Mouse (Mus musculus) MEL (cell line): ENCODE results near the gene Fyb. TPM values are rescaled to one million over a fixed set of nuclear protein-coding genes. Genes with fewer than 3 reads are reported as not detected.

Source experiments
- DNase-seq: peaks from one replicate; pipeline ENCODE4 v3.0.0; 2011; ENCODE audit warnings: low read depth, low spot score
- H3K27ac ChIP-seq: 2 replicates; pipeline ENCODE4 v1.5.1; 2012; ENCODE audit warnings: low read depth, mild to moderate bottlenecking, control low read depth, low read length, moderate library complexity; ENCODE audit not compliant: control insufficient read depth
- H3K27me3 ChIP-seq, 2 experiments: fragments of 150-350 bp in 1 of 2; sonication (generic) in 1 of 2; 2 replicates each; pipeline ENCODE4 v1.6.1; 2012; ENCODE audit warnings: low read length in 2 of 2, mild to moderate bottlenecking in 2 of 2, improper control_type of control experiment in 1 of 2, moderate library complexity in 1 of 2; ENCODE audit not compliant: insufficient read depth in 2 of 2, control insufficient read depth in 1 of 2
- H3K36me3 ChIP-seq, 2 experiments: 2 replicates each; pipeline ENCODE4 v1.6.1; 2012 to 2014; ENCODE audit warnings: low read length in 2 of 2, improper control_type of control experiment in 1 of 2, inconsistent platforms in 1 of 2, mild to moderate bottlenecking in 1 of 2; ENCODE audit not compliant: insufficient read depth in 2 of 2, control insufficient read depth in 1 of 2
- H3K4me1 ChIP-seq, 2 experiments: fragments of 150-350 bp in 1 of 2; sonication (generic) in 1 of 2; 2 replicates each; pipeline ENCODE4 v1.6.1; 2012; ENCODE audit warnings: low read length in 2 of 2, improper control_type of control experiment in 1 of 2, mild to moderate bottlenecking in 1 of 2; ENCODE audit not compliant: insufficient read depth in 2 of 2, control insufficient read depth in 1 of 2
- H3K4me3 ChIP-seq, 2 experiments: fragments of 150-350 bp in 1 of 2; sonication (generic) in 1 of 2; 2 replicates each; pipeline ENCODE4 v1.5.1; 2012; ENCODE audit warnings: low read depth in 2 of 2, low read length in 2 of 2, mild to moderate bottlenecking in 2 of 2, moderate library complexity in 2 of 2, control low read depth in 1 of 2, improper control_type of control experiment in 1 of 2; ENCODE audit not compliant: control insufficient read depth in 1 of 2, insufficient read depth in 1 of 2
- H3K79me2 ChIP-seq: 2 replicates; pipeline ENCODE4 v1.6.1; 2012; ENCODE audit warnings: mild to moderate bottlenecking, low read length, moderate library complexity; ENCODE audit not compliant: control insufficient read depth, poor library complexity, insufficient read depth
- H3K9ac ChIP-seq: 2 replicates; pipeline ENCODE4 v1.6.1; 2012; ENCODE audit warnings: low read depth, mild to moderate bottlenecking, control low read depth, low read length, moderate library complexity; ENCODE audit not compliant: control insufficient read depth, poor library complexity, severe bottlenecking
- H3K9me3 ChIP-seq: fragments of 150-350 bp; sonication (generic); replicated peaks from 2 replicates; pipeline ENCODE4 v1.6.1; 2012; ENCODE audit warnings: mild to moderate bottlenecking, low read length, improper control_type of control experiment, moderate library complexity; ENCODE audit not compliant: insufficient read depth
- BHLHE40 ChIP-seq: IDR thresholded peaks from 2 replicates; pipeline ENCODE4 v1.6.1; 2012; ENCODE audit warnings: low read depth, mild to moderate bottlenecking, inconsistent platforms, low read length, improper control_type of control experiment, borderline replicate concordance
- CHD1 ChIP-seq: IDR thresholded peaks from 2 replicates; pipeline ENCODE4 v1.6.1; 2012; ENCODE audit warnings: low read depth, mild to moderate bottlenecking, inconsistent platforms, low read length, improper control_type of control experiment
- CHD2 ChIP-seq: IDR thresholded peaks from 2 replicates; pipeline ENCODE4 v1.6.1; 2011; ENCODE audit warnings: low read length, improper control_type of control experiment
- CTCF ChIP-seq, 3 experiments: IDR thresholded peaks in 2 of 3; conservative IDR thresholded peaks in 1 of 3; 2 replicates each; pipeline ENCODE4 v1.5.1; 2011 to 2012; ENCODE audit warnings: low read length in 3 of 3, low read depth in 2 of 3, mild to moderate bottlenecking in 2 of 3, improper control_type of control experiment in 1 of 3, inconsistent platforms in 1 of 3, mixed read lengths in 1 of 3, moderate library complexity in 1 of 3; ENCODE audit not compliant: control insufficient read depth in 1 of 3, insufficient read depth in 1 of 3, poor library complexity in 1 of 3, severe bottlenecking in 1 of 3
- ELF1 ChIP-seq: IDR thresholded peaks from 2 replicates; pipeline ENCODE4 v1.6.1; 2014; ENCODE audit warnings: low read depth, mild to moderate bottlenecking, inconsistent platforms, low read length, improper control_type of control experiment, moderate library complexity
- EP300 ChIP-seq, 2 experiments: IDR thresholded peaks; 2 replicates each; pipeline ENCODE4 v1.6.1; 2011; ENCODE audit warnings: improper control_type of control experiment in 2 of 2, low read length in 2 of 2, low read depth in 1 of 2, mild to moderate bottlenecking in 1 of 2
- ETS1 ChIP-seq: IDR thresholded peaks from 2 replicates; pipeline ENCODE4 v1.6.1; 2012; ENCODE audit warnings: low read depth, mild to moderate bottlenecking, inconsistent platforms, low read length, improper control_type of control experiment, moderate library complexity
- GABPA ChIP-seq: IDR thresholded peaks from 2 replicates; pipeline ENCODE4 v1.6.1; 2012; ENCODE audit warnings: low read depth, mild to moderate bottlenecking, inconsistent platforms, low read length, improper control_type of control experiment, moderate library complexity
- GATA1 ChIP-seq: IDR thresholded peaks from 2 replicates; pipeline ENCODE4 v1.6.1; 2011; ENCODE audit warnings: low read depth, low read length, improper control_type of control experiment
- HCFC1 ChIP-seq: IDR thresholded peaks from 2 replicates; pipeline ENCODE4 v1.6.1; 2012; ENCODE audit warnings: low read depth, mild to moderate bottlenecking, inconsistent platforms, low read length, improper control_type of control experiment, moderate library complexity
- JUND ChIP-seq: IDR thresholded peaks from 2 replicates; pipeline ENCODE4 v1.6.1; 2011; ENCODE audit warnings: low read depth, mild to moderate bottlenecking, improper control_type of control experiment, low read length
- MAFK ChIP-seq: IDR thresholded peaks from 2 replicates; pipeline ENCODE4 v1.6.1; 2011; ENCODE audit warnings: low read depth, mild to moderate bottlenecking, low read length, improper control_type of control experiment, borderline replicate concordance
- MAX ChIP-seq: IDR thresholded peaks from 2 replicates; pipeline ENCODE4 v1.6.1; 2011; ENCODE audit warnings: low read length, improper control_type of control experiment
- MAZ ChIP-seq: IDR thresholded peaks from 2 replicates; pipeline ENCODE4 v1.6.1; 2012; ENCODE audit warnings: low read depth, mild to moderate bottlenecking, inconsistent platforms, low read length, improper control_type of control experiment
- MXI1 ChIP-seq: IDR thresholded peaks from 2 replicates; pipeline ENCODE4 v1.6.1; 2011; ENCODE audit warnings: mild to moderate bottlenecking, low read depth, low read length, improper control_type of control experiment
- MYB ChIP-seq: IDR thresholded peaks from 2 replicates; pipeline ENCODE4 v1.6.1; 2011; ENCODE audit warnings: mild to moderate bottlenecking, low read depth, low read length, improper control_type of control experiment
- MYC ChIP-seq: IDR thresholded peaks from 2 replicates; pipeline ENCODE4 v1.6.1; 2011; ENCODE audit warnings: low read depth, mild to moderate bottlenecking, low read length, improper control_type of control experiment, moderate library complexity
- POLR2AphosphoS2 ChIP-seq: IDR thresholded peaks from 2 replicates; pipeline ENCODE4 v1.6.1; 2011; ENCODE audit warnings: low read length, improper control_type of control experiment
- POLR2AphosphoS5 ChIP-seq: IDR thresholded peaks from 2 replicates; pipeline ENCODE4 v1.6.1; 2012; ENCODE audit warnings: low read depth, borderline replicate concordance, mild to moderate bottlenecking, inconsistent platforms, low read length, moderate library complexity, mixed read lengths
- RAD21 ChIP-seq: IDR thresholded peaks from 2 replicates; pipeline ENCODE4 v1.6.1; 2011; ENCODE audit warnings: mild to moderate bottlenecking, low read depth, low read length, improper control_type of control experiment
- RCOR1 ChIP-seq: IDR thresholded peaks from 2 replicates; pipeline ENCODE4 v1.6.1; 2012; ENCODE audit warnings: low read depth, mild to moderate bottlenecking, inconsistent platforms, low read length, improper control_type of control experiment
- TAL1 ChIP-seq: IDR thresholded peaks from 2 replicates; pipeline ENCODE4 v1.6.1; 2012; ENCODE audit warnings: mild to moderate bottlenecking, inconsistent platforms, low read length, moderate library complexity, mixed read lengths
- TCF12 ChIP-seq: IDR thresholded peaks from 2 replicates; pipeline ENCODE4 v1.6.1; 2014; ENCODE audit warnings: low read depth, mild to moderate bottlenecking, inconsistent platforms, low read length, improper control_type of control experiment, moderate library complexity
- UBTF ChIP-seq: IDR thresholded peaks from 2 replicates; pipeline ENCODE4 v1.6.1; 2012; ENCODE audit warnings: low read depth, mild to moderate bottlenecking, inconsistent platforms, low read length, improper control_type of control experiment, moderate library complexity, borderline replicate concordance; ENCODE audit not compliant: insufficient read depth
- USF1 ChIP-seq: IDR thresholded peaks from 2 replicates; pipeline ENCODE4 v1.6.1; 2014; ENCODE audit warnings: low read depth, mild to moderate bottlenecking, inconsistent platforms, low read length, improper control_type of control experiment, moderate library complexity
- USF2 ChIP-seq, 2 experiments: IDR thresholded peaks; 2 replicates each; pipeline ENCODE4 v1.6.1; 2011 to 2012; ENCODE audit warnings: improper control_type of control experiment in 2 of 2, low read length in 2 of 2, borderline replicate concordance in 1 of 2, inconsistent platforms in 1 of 2, low read depth in 1 of 2, mild to moderate bottlenecking in 1 of 2; ENCODE audit not compliant: insufficient read depth in 1 of 2
- ZC3H11A ChIP-seq: IDR thresholded peaks from 2 replicates; pipeline ENCODE4 v1.6.1; 2012; ENCODE audit warnings: low read depth, mild to moderate bottlenecking, inconsistent platforms, low read length, improper control_type of control experiment
- ZKSCAN1 ChIP-seq: IDR thresholded peaks from 2 replicates; pipeline ENCODE4 v1.6.1; 2012; ENCODE audit warnings: low read depth, mild to moderate bottlenecking, inconsistent platforms, low read length, improper control_type of control experiment, moderate library complexity
- ZMIZ1 ChIP-seq: IDR thresholded peaks from 2 replicates; pipeline ENCODE4 v1.6.1; 2012; ENCODE audit warnings: low read depth, mild to moderate bottlenecking, inconsistent platforms, low read length, improper control_type of control experiment, moderate library complexity
- ZNF384 ChIP-seq: IDR thresholded peaks from 2 replicates; pipeline ENCODE4 v1.6.1; 2012; ENCODE audit warnings: low read depth, mild to moderate bottlenecking, inconsistent platforms, low read length, improper control_type of control experiment
- polyA plus RNA-seq, 2 experiments: library from polyadenylated mRNA; stranded (reverse) in 1 of 2; unstranded in 1 of 2; fragments of >175 nt in 1 of 2; fragments of >200 nt in 1 of 2; gene quantifications; 2 replicates each; pipeline versions ENCODE4 v1.2.1 to v1.2.4; 2012; ENCODE audit warnings: low replicate concordance in 2 of 2, low read depth in 1 of 2; ENCODE audit not compliant: insufficient read length in 2 of 2, insufficient read depth in 1 of 2, missing spikeins in 1 of 2
- total RNA-seq: library from RNA; depleted of rRNA; stranded (reverse); fragments of 300-350 nt; gene quantifications from 2 replicates; pipeline ENCODE4 v1.2.3, GENCODE M21; 2012

Gene Fyb
- total and polyA plus RNA-seq, 3 experiments, result 175 to 208 TPM; not detected in 1

DNA sequence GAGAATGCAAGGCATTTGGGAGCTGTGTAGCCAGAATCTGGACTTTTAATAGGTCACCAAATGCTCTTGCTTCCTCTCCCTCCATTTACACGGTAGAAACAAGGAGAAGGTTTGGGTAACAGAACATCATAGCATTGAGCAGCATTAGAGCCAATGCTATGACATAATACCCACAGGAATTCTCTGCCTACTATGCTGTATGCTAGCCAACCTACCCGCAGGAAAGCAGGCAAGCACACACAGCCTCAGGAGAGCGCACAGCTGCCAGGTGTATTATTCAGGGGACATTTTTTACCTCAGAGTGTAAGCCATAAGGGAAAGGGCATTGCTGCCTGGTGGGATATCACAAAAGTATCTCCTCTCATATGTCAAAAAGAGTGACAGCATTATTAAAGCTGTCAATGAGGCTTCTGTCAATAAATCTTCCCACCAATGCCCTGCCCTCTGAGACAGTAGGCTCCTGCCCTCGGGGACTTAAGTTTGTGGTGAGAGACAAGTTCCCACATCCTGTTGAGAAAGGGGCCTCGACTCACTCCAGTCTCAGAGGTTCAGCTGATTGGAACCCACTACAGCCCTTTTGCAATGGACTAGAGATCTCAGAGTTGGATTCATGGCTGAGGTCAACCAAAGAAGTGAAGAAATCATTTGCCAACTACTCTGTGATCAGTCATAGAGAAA, 51.8 kb downstream of the Fyb start:
- Histone ChIP-seq H3K9ac (no peak overlapping the region), H3K4me1 (peaks cover 0 to 5% of the 10 kb centered on the region in 2 experiments; a peak in 3 of 4 replicates), H3K27me3 (no peaks in the 10 kb centered on the region), H3K9me3 (no peaks in the 10 kb centered on the region), H3K36me3 (peaks cover 0 to 8% of the 10 kb centered on the region in 2 experiments; a peak in 2 of 4 replicates), H3K4me3 (no peak overlapping the region), H3K27ac (no peak overlapping the region), H3K79me2 (no peaks in the 10 kb centered on the region)
- no peak for TF ChIP-seq TCF12
- TF ChIP-seq ZNF384, result no peak
- no peak for TF ChIP-seq MAZ
- no peak for TF ChIP-seq TAL1
- no peak for TF ChIP-seq CTCF (IDR thresholded peaks at IDR 0.05 in 2 of 3, conservative IDR thresholded peaks at IDR 0.05 in 1 of 3; ENCODE audit: control insufficient read depth in 1 of 3, insufficient read depth in 1 of 3, low read depth in 2 of 3, low read length in 3 of 3, poor library complexity in 1 of 3, severe bottlenecking in 1 of 3)
- no peak for TF ChIP-seq CHD2
- TF ChIP-seq POLR2AphosphoS2, result no peak
- TF ChIP-seq ZMIZ1, result no peak
- no peak for TF ChIP-seq RAD21
- TF ChIP-seq ZC3H11A, result no peak
- DNase-seq, result peak; percentile 45

DNA sequence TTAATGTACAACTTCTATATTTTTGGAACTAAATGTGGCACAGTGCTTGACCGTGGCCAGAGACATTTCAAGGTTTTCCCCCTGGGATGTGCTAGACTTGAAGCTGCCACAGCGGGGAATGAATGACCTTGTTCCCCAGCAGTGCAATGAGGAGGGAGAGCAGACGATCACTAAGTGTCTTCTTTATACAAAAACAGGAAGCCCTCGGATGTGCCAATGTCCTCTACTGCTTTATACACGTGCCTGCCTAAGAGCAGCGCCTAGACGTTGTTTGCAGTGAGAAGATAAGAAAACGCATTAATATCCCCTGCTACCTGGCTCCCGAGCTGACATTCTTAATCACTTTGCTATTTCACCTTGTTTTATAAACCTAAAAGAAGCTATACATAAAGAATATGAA, 55.3 kb downstream of the Fyb start:
- peak overlapping the region; percentile 71 to 72; a peak in 3 of 4 replicates for H3K4me3 ChIP-seq
- no peaks in the 10 kb centered on the region for H3K27me3 ChIP-seq
- DNase-seq, result peak; percentile 88
- H3K9ac ChIP-seq, result peak overlapping the region; percentile 75
- no peaks in the 10 kb centered on the region for H3K9me3 ChIP-seq
- H3K36me3 ChIP-seq, result peaks cover 0 to 16% of the 10 kb centered on the region in 2 experiments; a peak in 2 of 4 replicates
- peak overlapping the region; percentile 57 for H3K27ac ChIP-seq
- peaks cover 1% of the 10 kb centered on the region; the same call in 1 of the 2 replicates for H3K79me2 ChIP-seq
- peaks cover 4 to 13% of the 10 kb centered on the region in 2 experiments for H3K4me1 ChIP-seq
- TF ChIP-seq GATA1, result peak; percentile 78
- no peak for TF ChIP-seq MYB
- no peak for TF ChIP-seq JUND
- TF ChIP-seq CHD2, result no peak
- no peak for TF ChIP-seq RAD21
- no peak for TF ChIP-seq USF2 (IDR thresholded peaks at IDR 0.05; ENCODE audit: borderline replicate concordance in 1 of 2, insufficient read depth in 1 of 2, low read depth in 1 of 2, low read length in 2 of 2)
- no peak for TF ChIP-seq POLR2AphosphoS2
- TF ChIP-seq MAX, result peak; percentile 96
- TF ChIP-seq UBTF, result no peak
- no peak for TF ChIP-seq MAFK
- TF ChIP-seq HCFC1, result no peak
- peak; percentile 98 for TF ChIP-seq BHLHE40
- no peak for TF ChIP-seq GABPA
- TF ChIP-seq MYC, result peak; percentile 95
- no peak for TF ChIP-seq ZNF384
- TF ChIP-seq POLR2AphosphoS5, result no peak
- TF ChIP-seq CHD1, result no peak
- peak; percentile 59 to 64; a peak in 3 of 4 replicates for TF ChIP-seq EP300 (IDR thresholded peaks at IDR 0.05; ENCODE audit: low read depth in 1 of 2, low read length in 2 of 2)
- no peak for TF ChIP-seq ZKSCAN1
- no peak for TF ChIP-seq ELF1
- peak; percentile 40; the same call in 1 of the 2 replicates for TF ChIP-seq RCOR1
- TF ChIP-seq ZMIZ1, result no peak
- 0 out of 2 replicates have a peak, but pooled peaks have one; percentile 48 for TF ChIP-seq USF1
- peak; percentile 94 for TF ChIP-seq MXI1
- peak; percentile 76 for TF ChIP-seq ETS1
- no peak for TF ChIP-seq CTCF (IDR thresholded peaks at IDR 0.05 in 2 of 3, conservative IDR thresholded peaks at IDR 0.05 in 1 of 3; ENCODE audit: control insufficient read depth in 1 of 3, insufficient read depth in 1 of 3, low read depth in 2 of 3, low read length in 3 of 3, poor library complexity in 1 of 3, severe bottlenecking in 1 of 3)
